Mouse (Mus musculus) limb, embryonic 15.5 days (tissue): Measurements from ENCODE around the gene Rccd1. TPM values are rescaled to one million over a fixed set of nuclear protein-coding genes. Genes with fewer than 3 reads are reported as not detected.
"Not testable (repeated sequence)": the region's sequence is repeated elsewhere in the genome, so short reads cannot be mapped to it uniquely, and the experiment has no call there.

Experiments
- ATAC-seq: fragments of 200-750 bp; cut with Nextera tagmentation; 2 replicates; pipeline ENCODE4 v1.8.0; 2017; ENCODE audit warnings: low read depth, moderate TSS enrichment; ENCODE audit not compliant: insufficient number of reproducible peaks, low FRiP score, low TSS enrichment
- H3K27ac ChIP-seq: fragments of 300-500 bp; sonication (generic); 2 replicates; pipeline ENCODE4 v1.5.1; 2015; ENCODE audit warnings: moderate library complexity, mild to moderate bottlenecking, inconsistent platforms
- H3K27me3 ChIP-seq: fragments of 300-500 bp; sonication (generic); 2 replicates; pipeline ENCODE4 v1.6.1; 2015; ENCODE audit warnings: inconsistent platforms
- H3K36me3 ChIP-seq: fragments of 300-500 bp; sonication (generic); 2 replicates; pipeline ENCODE4 v1.6.1; 2015; ENCODE audit warnings: inconsistent platforms
- H3K4me1 ChIP-seq: fragments of 300-500 bp; sonication (generic); 2 replicates; pipeline ENCODE4 v1.6.1; 2015; ENCODE audit warnings: inconsistent platforms
- H3K4me2 ChIP-seq: fragments of 300-500 bp; sonication (generic); 2 replicates; pipeline ENCODE4 v1.6.1; 2015; ENCODE audit warnings: mild to moderate bottlenecking, inconsistent platforms
- H3K4me3 ChIP-seq: fragments of 300-500 bp; sonication (generic); 2 replicates; pipeline ENCODE4 v1.5.1; 2015; ENCODE audit warnings: mild to moderate bottlenecking, inconsistent platforms
- H3K9ac ChIP-seq: fragments of 300-500 bp; sonication (generic); 2 replicates; pipeline ENCODE4 v1.6.1; 2015; ENCODE audit warnings: inconsistent platforms
- H3K9me3 ChIP-seq: fragments of 300-500 bp; sonication (generic); 2 replicates; pipeline ENCODE4 v1.6.1; 2016; ENCODE audit warnings: inconsistent platforms
- whole genome bisulfite sequencing: fragments of 180-500 bp; shearing (Covaris S2); methylation state at CpG from one replicate; pipeline ENCODE4 v1.1.7; 2015; 5-methylcytosine and 5-hydroxymethylcytosine counted together
- polyA plus RNA-seq: library from polyadenylated mRNA; unstranded; fragments of >200 nt; fragmentation: Nextera tagmentation; extraction: Ambion mirVana; gene quantifications from 2 replicates; pipeline ENCODE4 v1.2.1, GENCODE M21; 2015

Gene Rccd1
- polyA plus RNA-seq, 1 experiment from 2014 or later = 8.0 TPM

DNA sequence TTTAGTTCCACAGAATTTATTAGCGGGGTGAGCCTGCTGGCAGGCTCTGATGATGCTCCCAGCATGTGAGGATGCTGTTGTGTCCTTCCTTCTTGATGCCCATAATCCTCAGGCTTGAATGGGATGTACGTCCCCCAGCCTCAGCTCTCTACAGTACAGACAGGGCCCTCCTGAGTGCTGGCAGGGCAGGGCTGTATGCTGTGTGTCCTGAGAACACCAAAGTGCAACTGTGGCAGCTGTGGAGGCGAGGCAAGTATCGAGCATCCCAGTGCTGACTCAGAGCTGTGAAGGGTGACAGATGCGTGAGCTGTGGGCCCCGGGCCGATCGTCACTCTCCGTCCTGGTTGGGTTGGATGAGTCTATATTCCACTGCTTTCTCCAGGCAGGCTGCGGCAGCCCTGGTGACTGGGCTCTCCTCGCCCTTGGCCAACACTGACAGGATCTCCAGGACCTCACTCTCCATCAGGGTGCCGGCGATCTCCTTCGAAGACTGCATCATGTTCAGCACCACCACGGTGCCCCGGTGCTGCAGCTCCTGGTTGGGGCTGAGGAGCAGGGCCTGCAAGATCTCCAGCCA, 1.1 kb upstream of the Rccd1 start:
- Histone ChIP-seq H3K9ac (no peak overlapping the region), H3K4me3 (no peak overlapping the region), H3K27me3 (no peaks in the 10 kb centered on the region), H3K36me3 (peaks cover 59% of the 10 kb centered on the region), H3K4me1 (peaks cover 15% of the 10 kb centered on the region), H3K4me2 (no peak overlapping the region), H3K9me3 (no peaks in the 10 kb centered on the region), H3K27ac (peak overlapping the region; percentile 57)
- 93% methylated on average over 16 of the region's 16 CpGs for WGBS
- no peak for ATAC-seq

GRCm38 (mm10) chr7:80324816-80325119, 514 bp upstream of the Rccd1 start:
- Histone ChIP-seq H3K4me3 (peak overlapping the region; percentile 74; the same call in 1 of the 2 replicates), H3K27ac (peak overlapping the region; percentile 93), H3K4me1 (peaks cover 18% of the 10 kb centered on the region), H3K36me3 (peaks cover 60% of the 10 kb centered on the region)
- H3K4me2 ChIP-seq, H3K27me3 ChIP-seq, H3K9me3 ChIP-seq, H3K9ac ChIP-seq, ATAC-seq: not testable (repeated sequence)
- WGBS = 38% methylated on average over 5 of the region's 5 CpGs

DNA sequence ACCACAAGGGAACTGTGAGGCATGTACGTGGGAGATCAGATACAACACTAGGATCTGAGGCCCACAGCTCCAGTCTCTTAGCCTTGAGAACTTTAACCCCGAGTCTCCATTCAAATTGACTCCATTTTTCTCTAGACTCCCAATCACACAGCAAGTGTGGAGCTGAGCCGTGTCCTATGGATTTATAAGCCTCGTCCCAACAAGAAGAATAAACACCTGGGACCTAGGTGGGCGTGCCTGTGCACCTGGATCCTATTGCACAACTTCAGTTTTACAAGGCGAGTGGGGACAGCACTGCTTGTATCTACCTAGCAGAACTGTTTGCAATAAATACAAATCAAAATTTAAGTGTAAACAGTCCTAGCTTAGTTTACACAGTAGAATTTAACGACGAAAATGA, 918 bp downstream of the Rccd1 start:
- Histone ChIP-seq H3K27me3 (no peaks in the 10 kb centered on the region), H3K4me1 (peaks cover 18% of the 10 kb centered on the region), H3K36me3 (peaks cover 56% of the 10 kb centered on the region), H3K9ac (peak overlapping the region; percentile 51), H3K4me2 (peak overlapping the region; percentile 72), H3K27ac (peak overlapping the region; percentile 93), H3K9me3 (no peaks in the 10 kb centered on the region), H3K4me3 (peak overlapping the region; percentile 74)
- 16% methylated on average over 8 of the region's 8 CpGs for WGBS
- ATAC-seq = no peak

GRCm38 (mm10) chr7:80319846-80320496, 4.3 kb downstream of the Rccd1 start:
- Histone ChIP-seq H3K4me1 (peaks cover 14% of the 10 kb centered on the region), H3K9ac (no peak overlapping the region), H3K36me3 (peaks cover 47% of the 10 kb centered on the region), H3K27me3 (no peaks in the 10 kb centered on the region), H3K9me3 (no peaks in the 10 kb centered on the region), H3K27ac (no peak overlapping the region), H3K4me3 (no peak overlapping the region), H3K4me2 (no peak overlapping the region)
- ATAC-seq = no peak
- WGBS = 73% methylated on average over 19 of the region's 19 CpGs

- Histone ChIP-seq H3K4me1 (peaks cover 13% of the 10 kb centered on the region), H3K36me3 (peaks cover 59% of the 10 kb centered on the region), H3K9ac (no peak overlapping the region), H3K27ac (peak overlapping the region; percentile 27; the same call in 1 of the 2 replicates), H3K27me3 (no peaks in the 10 kb centered on the region), H3K4me3 (no peak overlapping the region), H3K4me2 (no peak overlapping the region), H3K9me3 (no peaks in the 10 kb centered on the region)
- ATAC-seq = no peak
- WGBS = 80% methylated on average over 4 of the region's 4 CpGs
Measured at GRCm38 (mm10) chr7:80318670-80319069, 5.6 kb downstream of the Rccd1 start.

- Histone ChIP-seq H3K4me1 (0 out of 2 replicates have a peak, but pooled peaks cover 3% of the 10 kb centered on the region), H3K4me2 (no peak overlapping the region), H3K4me3 (no peak overlapping the region), H3K27me3 (no peaks in the 10 kb centered on the region), H3K9me3 (no peaks in the 10 kb centered on the region), H3K27ac (no peak overlapping the region), H3K9ac (no peak overlapping the region), H3K36me3 (peaks cover 70% of the 10 kb centered on the region)
- 76% methylated on average over 1 of the region's 1 CpGs for WGBS
- ATAC-seq = no peak
Measured at GRCm38 (mm10) chr7:80317439-80318115, 6.7 kb downstream of the Rccd1 start.

GRCm38 (mm10) chr7:80315733-80316132, 8.5 kb downstream of the Rccd1 start:
- Histone ChIP-seq H3K36me3 (peaks cover 81% of the 10 kb centered on the region), H3K4me1 (0 out of 2 replicates have a peak, but pooled peaks cover 3% of the 10 kb centered on the region), H3K4me3 (no peak overlapping the region), H3K4me2 (no peak overlapping the region), H3K27me3 (no peaks in the 10 kb centered on the region), H3K9ac (no peak overlapping the region), H3K27ac (no peak overlapping the region), H3K9me3 (no peaks in the 10 kb centered on the region)
- ATAC-seq = no peak
- WGBS = 83% methylated on average over 2 of the region's 2 CpGs

GRCm38 (mm10) chr7:80310771-80311170, 13.5 kb downstream of the Rccd1 start:
- no peak overlapping the region for H3K4me3 ChIP-seq
- WGBS = 82% methylated on average over 7 of the region's 7 CpGs
- no peaks in the 10 kb centered on the region for H3K27me3 ChIP-seq
- no peak overlapping the region for H3K27ac ChIP-seq
- H3K36me3 ChIP-seq = peaks cover 87% of the 10 kb centered on the region
- ATAC-seq = no peak
- no peak overlapping the region for H3K9ac ChIP-seq
- H3K9me3 ChIP-seq = no peaks in the 10 kb centered on the region
- H3K4me2 ChIP-seq = no peak overlapping the region
- H3K4me1 ChIP-seq = no peaks in the 10 kb centered on the region

DNA sequence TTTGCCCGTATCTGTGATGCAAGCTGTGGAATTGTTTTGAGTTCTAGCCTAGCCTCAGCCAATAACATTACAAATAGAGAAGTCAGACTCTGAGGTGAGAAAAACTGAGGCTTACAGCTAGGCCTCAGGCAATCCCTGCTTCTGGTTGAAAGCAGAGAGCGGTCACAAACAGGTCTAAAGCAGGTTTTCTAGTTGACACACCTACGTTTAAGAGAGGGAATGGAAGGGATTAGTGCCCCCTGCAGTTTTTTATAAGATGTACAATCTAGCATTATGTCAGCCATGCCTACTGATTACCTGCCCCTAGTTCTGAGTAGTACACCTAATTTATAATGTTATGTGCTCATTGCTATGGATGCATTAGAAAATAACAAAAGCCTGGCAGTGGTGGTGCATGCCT, 16.5 kb downstream of the Rccd1 start:
- no peak for ATAC-seq
- H3K9ac ChIP-seq = no peak overlapping the region
- H3K36me3 ChIP-seq = peaks cover 81% of the 10 kb centered on the region
- no peak overlapping the region for H3K4me3 ChIP-seq
- H3K9me3 ChIP-seq = no peaks in the 10 kb centered on the region
- H3K4me2 ChIP-seq = no peak overlapping the region
- WGBS = 75% methylated on average over 3 of the region's 3 CpGs
- no peaks in the 10 kb centered on the region for H3K27me3 ChIP-seq
- H3K27ac ChIP-seq = no peak overlapping the region
- no peaks in the 10 kb centered on the region for H3K4me1 ChIP-seq

DNA sequence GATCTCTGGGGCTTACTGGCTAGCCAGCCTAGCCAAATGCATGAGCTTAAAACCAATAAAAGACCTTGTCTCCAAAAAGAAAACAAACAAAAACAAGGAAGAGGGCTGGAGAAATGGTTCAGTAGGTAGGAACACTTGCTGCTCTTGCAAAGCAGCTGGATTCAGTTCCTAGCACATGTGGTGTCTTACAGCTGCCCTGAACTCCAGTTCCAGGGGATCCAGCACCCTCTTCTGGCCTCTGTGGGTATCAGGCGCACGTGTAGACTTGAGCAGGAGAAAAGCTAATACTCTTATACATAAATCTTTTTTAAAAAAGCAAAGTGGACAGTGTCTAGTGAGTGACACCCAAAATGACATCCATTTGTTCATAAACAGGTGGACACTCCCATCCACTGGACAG, 22.7 kb downstream of the Rccd1 start:
- Histone ChIP-seq H3K36me3 (peaks cover 57% of the 10 kb centered on the region), H3K4me2 (no peak overlapping the region), H3K4me1 (0 out of 2 replicates have a peak, but pooled peaks cover 5% of the 10 kb centered on the region), H3K27me3 (no peaks in the 10 kb centered on the region), H3K4me3 (no peak overlapping the region), H3K9ac (no peak overlapping the region), H3K27ac (no peak overlapping the region), H3K9me3 (no peaks in the 10 kb centered on the region)
- no peak for ATAC-seq
- WGBS = 85% methylated on average over 2 of the region's 2 CpGs

DNA sequence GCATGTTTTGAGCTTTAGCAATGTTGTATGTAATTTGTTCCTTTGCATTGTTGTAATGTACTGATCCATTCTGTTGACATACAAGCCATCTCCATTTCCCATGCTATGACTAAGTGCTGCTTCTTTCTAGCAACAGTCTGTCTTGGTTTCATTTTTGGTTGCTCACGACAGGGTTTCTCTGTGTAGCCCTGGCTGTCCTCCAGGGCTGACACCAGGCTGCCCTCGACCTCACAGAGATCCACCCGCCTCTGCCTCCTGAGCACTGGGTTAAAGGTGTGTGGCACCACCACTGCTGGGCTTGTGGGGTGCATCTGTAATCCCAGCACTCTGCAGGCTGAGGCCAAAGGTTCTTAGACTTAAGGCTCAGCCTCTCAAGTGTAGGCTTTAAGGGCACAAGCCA, 24.7 kb downstream of the Rccd1 start:
- H3K9me3 ChIP-seq = no peaks in the 10 kb centered on the region
- peaks cover 11% of the 10 kb centered on the region; the same call in 1 of the 2 replicates for H3K4me1 ChIP-seq
- 95% methylated on average over 3 of the region's 3 CpGs for WGBS
- peaks cover 41% of the 10 kb centered on the region for H3K36me3 ChIP-seq
- H3K27me3 ChIP-seq = no peaks in the 10 kb centered on the region
- H3K4me2 ChIP-seq = no peak overlapping the region
- H3K4me3 ChIP-seq = no peak overlapping the region
- no peak overlapping the region for H3K9ac ChIP-seq
- no peak for ATAC-seq
- no peak overlapping the region for H3K27ac ChIP-seq

DNA sequence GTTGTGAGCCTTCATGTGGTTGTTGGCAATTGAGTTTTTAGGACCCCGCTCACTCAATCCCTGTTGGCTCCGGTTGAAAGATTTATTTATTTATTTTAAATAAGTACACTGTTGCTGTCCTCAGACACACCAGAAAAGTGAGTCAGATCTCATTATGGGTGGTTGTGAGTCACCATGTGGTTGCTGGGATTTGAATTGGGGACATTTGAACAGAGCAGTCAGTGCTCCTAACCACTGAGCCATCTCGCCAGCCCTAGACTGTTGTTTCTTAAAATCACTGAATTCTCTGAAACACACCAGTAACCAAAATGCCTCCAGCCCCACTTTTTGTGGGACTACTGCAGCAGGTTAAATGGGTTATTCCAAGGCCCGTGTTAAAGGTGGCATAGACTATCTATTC, 25.5 kb downstream of the Rccd1 start:
- no peaks in the 10 kb centered on the region for H3K27me3 ChIP-seq
- H3K4me2 ChIP-seq = no peak overlapping the region
- 90% methylated on average over 4 of the region's 4 CpGs for WGBS
- no peak overlapping the region for H3K9ac ChIP-seq
- ATAC-seq = no peak
- H3K9me3 ChIP-seq = no peaks in the 10 kb centered on the region
- peaks cover 11% of the 10 kb centered on the region; the same call in 1 of the 2 replicates for H3K4me1 ChIP-seq
- no peak overlapping the region for H3K4me3 ChIP-seq
- H3K36me3 ChIP-seq = peaks cover 32% of the 10 kb centered on the region
- no peak overlapping the region for H3K27ac ChIP-seq
